ENCODE assay signal across 11 mouse cellular contexts in the genomic region with DNA sequence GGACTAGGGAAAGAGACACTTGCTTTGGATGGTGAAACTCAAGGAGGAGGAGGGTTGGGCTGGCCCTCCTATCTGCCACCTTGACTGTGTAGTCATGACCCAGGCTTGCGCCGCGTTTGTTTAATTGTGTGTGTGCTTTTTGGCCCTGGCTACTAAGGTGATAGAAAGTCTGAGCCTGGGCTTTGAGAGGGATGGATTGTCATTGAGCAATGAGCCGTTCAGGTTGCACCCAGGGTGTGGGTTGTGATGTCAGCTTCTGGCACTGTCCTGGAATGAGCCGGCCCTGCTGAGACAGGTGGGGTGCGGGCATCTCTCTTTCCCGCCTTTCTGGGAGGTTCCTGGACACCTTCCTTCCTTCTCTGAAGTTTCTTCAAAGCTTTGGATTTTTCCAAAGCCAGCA. TPM values are rescaled to one million over a fixed set of nuclear protein-coding genes. Genes with fewer than 3 reads are reported as not detected.
DNase-seq lines count a peak whose midpoint lies in the region; ATAC-seq and TF ChIP-seq lines count a peak whose summit lies in the region.
"Had no signal": no experiment of that assay in that cellular context is flagged by ENCODE, and none has a peak within 500 bp of the region (broad histone marks: within the 10 kb centered on the region; RNA-seq: fewer than 3 reads in every experiment).

No protein-coding gene starts in this region.

- intact Hi-C loops in heart, postnatal 36 days (cut with DNase I), result no loop called here

- H3K27ac ChIP-seq in heart, embryonic 13.5 days (replicated peaks), result no peak overlapping the region
- H3K27ac ChIP-seq in cortical plate, adult 2 months (ENCODE audit: insufficient read depth, low read length), result no peak overlapping the region
- no peak overlapping the region for H3K27ac ChIP-seq in hindbrain, embryonic 14.5 days
- no peak overlapping the region for H3K27ac ChIP-seq in midbrain, embryonic 14.5 days (replicated peaks; ENCODE audit: low read depth, low read length)

- ATAC-seq in heart, embryonic 13.5 days (ENCODE audit: extremely low read depth, insufficient number of reproducible peaks, low FRiP score, low TSS enrichment), result no peak
- ATAC-seq in hindbrain, embryonic 14.5 days (ENCODE audit: low FRiP score), result no peak
- no peak for ATAC-seq in midbrain, embryonic 14.5 days (ENCODE audit: low FRiP score, low TSS enrichment)

- no peaks in the 10 kb centered on the region for H3K9me3 ChIP-seq in heart, embryonic 13.5 days
- no peaks in the 10 kb centered on the region for H3K9me3 ChIP-seq in hindbrain, embryonic 14.5 days (ENCODE audit: control insufficient read depth, low read length)
- H3K9me3 ChIP-seq in midbrain, embryonic 14.5 days (ENCODE audit: control insufficient read depth, low read length), result no peaks in the 10 kb centered on the region

- no peak for TF ChIP-seq POLR2A in cortical plate, adult 2 months (IDR thresholded peaks at IDR 0.05; ENCODE audit: extremely low read depth, insufficient read depth, low read length)

- 0 out of 2 replicates have a peak, but pooled peaks cover 6% of the 10 kb centered on the region for H3K27me3 ChIP-seq in heart, embryonic 13.5 days (replicated peaks)
- peaks cover 4% of the 10 kb centered on the region; the same call in 1 of the 2 replicates for H3K27me3 ChIP-seq in hindbrain, embryonic 14.5 days (ENCODE audit: control insufficient read depth, insufficient read depth, low read length)
- no peaks in the 10 kb centered on the region for H3K27me3 ChIP-seq in midbrain, embryonic 14.5 days (ENCODE audit: control insufficient read depth, insufficient read depth, low read length)

- 72% methylated on average over 7 of the region's 7 CpGs for WGBS in heart, embryonic 13.5 days
- WGBS in hindbrain, embryonic 14.5 days, result 88% methylated on average over 7 of the region's 7 CpGs
- 91% methylated on average over 7 of the region's 7 CpGs for WGBS in midbrain, embryonic 14.5 days

- no peak for DNase-seq in heart, postnatal 36 days
- no peak for DNase-seq in hindbrain, embryonic 14.5 days (ENCODE audit: low spot score)
- no peak for DNase-seq in midbrain, embryonic 14.5 days
- DNase-seq in left cerebral cortex, adult 11 months (ENCODE audit: low spot score), result no peak
- DNase-seq in spleen, postnatal 36 days (ENCODE audit: low spot score in 2 of 2), result no peak
- DNase-seq in thymus, postnatal 10 days (ENCODE audit: low spot score in 2 of 2), result no peak
- DNase-seq: lung, adult 2 months; spleen, adult 18-20 months had no signal

- H3K4me1 ChIP-seq in heart, embryonic 13.5 days, result peaks cover 72% of the 10 kb centered on the region
- H3K4me1 ChIP-seq in cortical plate, adult 2 months (ENCODE audit: control insufficient read depth, insufficient read depth, low read length), result peaks cover 17% of the 10 kb centered on the region
- peaks cover 38% of the 10 kb centered on the region for H3K4me1 ChIP-seq in hindbrain, embryonic 14.5 days (replicated peaks; ENCODE audit: control insufficient read depth, insufficient read depth, low read length)
- peaks cover 34% of the 10 kb centered on the region for H3K4me1 ChIP-seq in midbrain, embryonic 14.5 days (ENCODE audit: control insufficient read depth, insufficient read depth, low read length)

- no peak for TF ChIP-seq CTCF in cortical plate, adult 2 months (IDR thresholded peaks at IDR 0.05; ENCODE audit: extremely low read depth, insufficient read depth, low read length)

- peak overlapping the region; percentile 81 for H3K4me3 ChIP-seq in heart, embryonic 13.5 days
- peak overlapping the region; percentile 98 for H3K4me3 ChIP-seq in cortical plate, adult 2 months (ENCODE audit: insufficient read depth, low read length)
- H3K4me3 ChIP-seq in hindbrain, embryonic 14.5 days (replicated peaks; ENCODE audit: low read length), result peak overlapping the region; percentile 85; the same call in 1 of the 2 replicates
- peak overlapping the region; percentile 71; the same call in 1 of the 2 replicates for H3K4me3 ChIP-seq in midbrain, embryonic 14.5 days (replicated peaks; ENCODE audit: low read depth, low read length)

- peak overlapping the region; percentile 92 for H3K9ac ChIP-seq in heart, embryonic 13.5 days
- H3K9ac ChIP-seq in hindbrain, embryonic 14.5 days, result 0 out of 2 replicates have a peak overlapping the region, but pooled peaks have one; percentile 26
- H3K9ac ChIP-seq in midbrain, embryonic 14.5 days (replicated peaks; ENCODE audit: low read length), result no peak overlapping the region

- no peaks in the 10 kb centered on the region for H3K36me3 ChIP-seq in heart, embryonic 13.5 days
- H3K36me3 ChIP-seq in hindbrain, embryonic 14.5 days (replicated peaks; ENCODE audit: control insufficient read depth, insufficient read depth), result no peaks in the 10 kb centered on the region
- H3K36me3 ChIP-seq in midbrain, embryonic 14.5 days (ENCODE audit: control insufficient read depth, insufficient read depth, low read length), result no peaks in the 10 kb centered on the region
- H3K36me3 ChIP-seq: G1E had no signal

- peak overlapping the region; percentile 78 for H3K4me2 ChIP-seq in heart, embryonic 13.5 days
- peak overlapping the region; percentile 74 for H3K4me2 ChIP-seq in hindbrain, embryonic 14.5 days (replicated peaks)
- peak overlapping the region; percentile 94 for H3K4me2 ChIP-seq in midbrain, embryonic 14.5 days (ENCODE audit: low read length)

RNA-seq across cellular contexts. Expression of gene Gm21969, which starts 26.0 kb away (rescaled TPM):
- not detected in 2 replicates for polyA plus RNA-seq in heart, embryonic 13.5 days (2015; fragmentation: Nextera tagmentation; extraction: Ambion mirVana)
- not detected for total RNA-seq in heart, postnatal 36 days (2021)
- not detected in 2 replicates for polyA plus RNA-seq in cortical plate, adult 2 months (2012; rRNA removed)
- 0.07 TPM in 1 of 2 replicates, not detected in the other for polyA plus RNA-seq in hindbrain, embryonic 14.5 days (2014; fragmentation: Nextera tagmentation; extraction: Ambion mirVana)
- not detected in 2 replicates for polyA plus RNA-seq in midbrain, embryonic 14.5 days (2014; fragmentation: Nextera tagmentation; extraction: Ambion mirVana)
- total RNA-seq: G1E had no signal
- polyA plus RNA-seq: lung, adult 2 months had no signal

RNA-seq across cellular contexts. Expression of gene Aldh4a1, which starts 45.7 kb away (rescaled TPM):
- 18.8 and 23.2 TPM in 2 replicates for polyA plus RNA-seq in heart, embryonic 13.5 days (2015; fragmentation: Nextera tagmentation; extraction: Ambion mirVana)
- 10 to 100 TPM; 73.7 to 76.3 TPM for total RNA-seq in heart, postnatal 36 days (2021)
- 20.6 and 22.8 TPM in 2 replicates for polyA plus RNA-seq in cortical plate, adult 2 months (2012; rRNA removed)
- 18.1 and 18.8 TPM in 2 replicates for polyA plus RNA-seq in hindbrain, embryonic 14.5 days (2014; fragmentation: Nextera tagmentation; extraction: Ambion mirVana)
- 14.1 and 15.2 TPM in 2 replicates for polyA plus RNA-seq in midbrain, embryonic 14.5 days (2014; fragmentation: Nextera tagmentation; extraction: Ambion mirVana)

RNA-seq across cellular contexts. Expression of gene Iffo2, which starts 46.7 kb away (rescaled TPM):
- 2.8 and 3.2 TPM in 2 replicates for polyA plus RNA-seq in heart, embryonic 13.5 days (2015; fragmentation: Nextera tagmentation; extraction: Ambion mirVana)
- 1 to 10 TPM; 5.7 to 6.0 TPM for total RNA-seq in heart, postnatal 36 days (2021)
- polyA plus RNA-seq in cortical plate, adult 2 months (2012; rRNA removed), result 9.4 and 10.4 TPM in 2 replicates
- polyA plus RNA-seq in hindbrain, embryonic 14.5 days (2014; fragmentation: Nextera tagmentation; extraction: Ambion mirVana), result 5.6 and 6.0 TPM in 2 replicates
- 5.2 and 6.2 TPM in 2 replicates for polyA plus RNA-seq in midbrain, embryonic 14.5 days (2014; fragmentation: Nextera tagmentation; extraction: Ambion mirVana)
